In the genomic region with DNA sequence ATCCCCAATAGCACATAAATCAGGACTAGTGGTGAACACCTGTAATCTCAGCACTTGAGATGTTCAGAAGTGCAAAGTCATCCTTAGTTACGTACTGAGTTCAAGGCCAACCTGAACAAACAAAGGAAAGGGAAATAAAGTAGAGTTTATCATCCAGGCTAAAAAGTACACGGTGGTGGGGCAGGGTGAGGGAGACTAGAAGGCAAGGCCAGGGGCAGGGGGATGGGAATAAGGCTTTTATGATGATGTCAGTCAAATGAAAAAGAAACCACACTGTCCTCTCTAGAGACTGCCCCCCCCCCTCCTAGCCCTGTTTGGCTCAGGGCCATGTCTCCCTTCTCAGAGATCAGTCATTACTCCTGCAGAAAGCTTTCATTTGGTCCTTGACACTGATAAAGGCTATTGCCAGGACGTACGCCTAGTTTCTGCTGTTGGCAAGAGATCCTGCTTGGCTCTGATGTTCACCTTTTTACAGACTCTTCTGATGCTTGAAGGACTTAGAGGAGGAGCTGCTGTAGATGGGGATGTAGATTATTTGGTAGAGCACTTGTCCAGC, we compare ENCODE assay signal across 8 mouse cellular contexts. TPM values are rescaled to one million over a fixed set of nuclear protein-coding genes. Genes with fewer than 3 reads are reported as not detected.
DNase-seq lines count a peak whose midpoint lies in the region; ATAC-seq and TF ChIP-seq lines count a peak whose summit lies in the region.
"Had no signal": no experiment of that assay in that cellular context is flagged by ENCODE, and none has a peak within 500 bp of the region (broad histone marks: within the 10 kb centered on the region; RNA-seq: fewer than 3 reads in every experiment).

No protein-coding gene starts in this region.

- 52% methylated on average over 4 of the region's 4 CpGs for WGBS in kidney, postnatal 0 days
- WGBS in intestine, embryonic 16.5 days = 49% methylated on average over 4 of the region's 4 CpGs

- H3K27ac ChIP-seq in kidney, postnatal 0 days = no peak overlapping the region
- H3K27ac ChIP-seq in ES-E14 (ENCODE audit: insufficient read depth, low read depth, low read length, poor library complexity, severe bottlenecking) = no peak overlapping the region
- peak overlapping the region; percentile 93; the same call in 1 of the 2 replicates for H3K27ac ChIP-seq in intestine, embryonic 16.5 days (ENCODE audit: low read length)

- no peaks in the 10 kb centered on the region for H3K4me1 ChIP-seq in kidney, postnatal 0 days (replicated peaks; ENCODE audit: insufficient read depth, low read length)
- peaks cover 2 to 6% of the 10 kb centered on the region in 2 experiments; a peak in 2 of 4 replicates for H3K4me1 ChIP-seq in ES-E14 (ENCODE audit: control insufficient read depth in 2 of 2, insufficient read depth in 2 of 2, low read length in 2 of 2, poor library complexity in 1 of 2)
- peaks cover 29% of the 10 kb centered on the region for H3K4me1 ChIP-seq in intestine, embryonic 16.5 days (ENCODE audit: control insufficient read depth, insufficient read depth, low read length)

- H3K4me2 ChIP-seq in kidney, postnatal 0 days (ENCODE audit: low read length) = no peak overlapping the region
- no peak overlapping the region for H3K4me2 ChIP-seq in intestine, embryonic 16.5 days (ENCODE audit: low read depth, low read length)

- no peak for DNase-seq in kidney, postnatal 0 days (ENCODE audit: low spot score)
- DNase-seq in kidney, adult 8-10 months = no peak
- DNase-seq in B cell, adult 2 months = peak; percentile 14 to 27
- DNase-seq in ES-E14 (ENCODE audit: low read depth, low spot score) = peak; percentile 15
- DNase-seq in left cerebral cortex, postnatal 4 days = no peak
- DNase-seq in frontal cortex, postnatal 36 days (ENCODE audit: low spot score in 2 of 2) = no peak

- intact Hi-C loops in left cerebral cortex, postnatal 4 days (cut with DNase I) = no loop called here

- in situ Hi-C loops in ES-E14 (cut with MboI; ENCODE audit: low sequenced_read_pairs in 2 of 2, unreplicated experiment in 2 of 2) = no loop called here

- ATAC-seq in kidney, postnatal 0 days (replicated peaks; ENCODE audit: low FRiP score, low read depth) = no peak
- ATAC-seq in intestine, embryonic 16.5 days = no peak

- no peaks in the 10 kb centered on the region for H3K27me3 ChIP-seq in kidney, postnatal 0 days (ENCODE audit: insufficient read depth, low read length)
- H3K27me3 ChIP-seq in intestine, embryonic 16.5 days (replicated peaks; ENCODE audit: control insufficient read depth, insufficient read depth, low read length) = no peaks in the 10 kb centered on the region
- H3K27me3 ChIP-seq: limb, embryonic 15.5 days had no signal

- no peaks in the 10 kb centered on the region for H3K9me3 ChIP-seq in kidney, postnatal 0 days (replicated peaks; ENCODE audit: low read length)
- no peaks in the 10 kb centered on the region for H3K9me3 ChIP-seq in ES-E14 (ENCODE audit: control insufficient read depth, insufficient read depth, low read depth, low read length)
- no peaks in the 10 kb centered on the region for H3K9me3 ChIP-seq in intestine, embryonic 16.5 days (ENCODE audit: control insufficient read depth, low read length)
- H3K9me3 ChIP-seq: limb, embryonic 15.5 days had no signal

- H3K9ac ChIP-seq in kidney, postnatal 0 days (ENCODE audit: low read depth, low read length) = 0 out of 2 replicates have a peak overlapping the region, but pooled peaks have one; percentile 94
- H3K9ac ChIP-seq in ES-E14 (ENCODE audit: insufficient read depth, low read depth, low read length, poor library complexity, severe bottlenecking) = no peak overlapping the region
- H3K9ac ChIP-seq in intestine, embryonic 16.5 days (ENCODE audit: low read depth, low read length) = no peak overlapping the region

- no peaks in the 10 kb centered on the region for H3K36me3 ChIP-seq in kidney, postnatal 0 days (ENCODE audit: insufficient read depth, low read length)
- no peaks in the 10 kb centered on the region for H3K36me3 ChIP-seq in ES-E14 (ENCODE audit: control insufficient read depth, insufficient read depth, low read length, poor library complexity, severe bottlenecking)
- no peaks in the 10 kb centered on the region for H3K36me3 ChIP-seq in intestine, embryonic 16.5 days (ENCODE audit: control insufficient read depth, insufficient read depth, low read length)
- H3K36me3 ChIP-seq: limb, embryonic 15.5 days had no signal

- TF ChIP-seq CTCF in kidney, postnatal 0 days (IDR thresholded peaks at IDR 0.05; ENCODE audit: low read depth) = no peak

- H3K4me3 ChIP-seq in kidney, postnatal 0 days (replicated peaks; ENCODE audit: low read depth, low read length) = no peak overlapping the region
- no peak overlapping the region for H3K4me3 ChIP-seq in ES-E14 (ENCODE audit: insufficient read depth in 1 of 2, low read depth in 1 of 2, low read length in 2 of 2, poor library complexity in 1 of 2, severe bottlenecking in 1 of 2)
- H3K4me3 ChIP-seq in intestine, embryonic 16.5 days (ENCODE audit: low read length) = no peak overlapping the region

TF ChIP-seq in ES-E14, 5 proteins besides CTCF, POLR2A, EP300 and RAD21:
- peak; percentile 82 for TF ChIP-seq MAFK (IDR thresholded peaks at IDR 0.05; ENCODE audit: insufficient read depth, low read depth, low read length)
- TF ChIP-seq ZC3H11A (IDR thresholded peaks at IDR 0.05; ENCODE audit: borderline replicate concordance, low read depth, low read length) = no peak
- no peak for TF ChIP-seq CHD2 (IDR thresholded peaks at IDR 0.05; ENCODE audit: low read depth, low read length)

RNA-seq across cellular contexts. Expression of a gene that starts 1.2 kb away (rescaled TPM):
- polyA plus RNA-seq in kidney, postnatal 0 days (2015; fragmentation: Nextera tagmentation; extraction: Ambion mirVana) = 68.2 and 78.1 TPM in 2 replicates
- total RNA-seq in ES-E14 (2012; rRNA removed) = 50.1 and 56.0 TPM in 2 replicates
- 77.8 and 86.8 TPM in 2 replicates for polyA plus RNA-seq in intestine, embryonic 16.5 days (2015; fragmentation: Nextera tagmentation; extraction: Ambion mirVana)
- 100 to 1,000 TPM; 130 to 140 TPM for total RNA-seq in left cerebral cortex, postnatal 4 days (2021)

RNA-seq across cellular contexts. Expression of a gene that starts 9.6 kb away (rescaled TPM):
- 22.9 and 23.2 TPM in 2 replicates for polyA plus RNA-seq in kidney, postnatal 0 days (2015; fragmentation: Nextera tagmentation; extraction: Ambion mirVana)
- 17.9 and 21.6 TPM in 2 replicates for total RNA-seq in ES-E14 (2012; rRNA removed)
- polyA plus RNA-seq in intestine, embryonic 16.5 days (2015; fragmentation: Nextera tagmentation; extraction: Ambion mirVana) = 26.9 and 29.1 TPM in 2 replicates
- total RNA-seq in left cerebral cortex, postnatal 4 days (2021) = 100 to 1,000 TPM; 115 to 116 TPM

Comparison
In these comparisons a context has a peak if more than half of its experiments do, and no peak if none do; other contexts are left out.
1. DNase-seq: peak in B cell, adult 2 months (2 of 2) and ES-E14 (single experiment); none in kidney, postnatal 0 days (single experiment), kidney, adult 8-10 months (0 of 2), left cerebral cortex, postnatal 4 days (single experiment) and frontal cortex, postnatal 36 days (0 of 2).